Comparison of ENCODE assay signal across 11 mouse cellular contexts in the genomic region with DNA sequence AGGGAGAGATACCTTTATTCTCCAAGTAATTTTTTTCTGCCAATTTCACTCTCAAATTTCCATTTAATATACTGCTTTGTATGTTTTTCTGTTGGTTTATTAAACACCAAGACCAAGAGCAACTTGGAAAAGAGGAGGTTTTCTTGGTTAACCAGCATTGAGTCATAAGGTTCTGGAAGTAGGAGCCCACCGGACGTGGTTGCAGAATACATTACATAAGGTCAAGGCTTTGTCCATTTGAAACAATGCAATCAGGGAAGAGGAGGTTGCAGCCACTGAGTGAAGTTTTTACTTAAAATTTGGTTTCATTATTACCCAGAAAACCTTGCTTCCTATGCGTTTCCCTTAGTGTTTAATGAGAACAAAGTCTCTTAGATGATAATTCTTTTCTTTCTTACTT.
"Had no signal": no experiment of that assay in that cellular context is flagged by ENCODE, and none has a peak within 500 bp of the region (broad histone marks: within the 10 kb centered on the region; RNA-seq: fewer than 3 reads in every experiment).

No protein-coding gene starts in this region.

- DNase-seq: lung, adult 2 months; lung, postnatal 14 days; lung, postnatal 36 days; right cerebral cortex, postnatal 14 days; thymus, adult 18-20 months; thymus, postnatal 14 days; thymus, postnatal 36 days had no signal

- ATAC-seq: liver, embryonic 12.5 days; lung, postnatal 0 days; midbrain, embryonic 13.5 days; midbrain, embryonic 15.5 days had no signal
